In genomic region chr19:23042168-23042733, GRCm38 (mm10) we compare ENCODE assay signal across 22 mouse cellular contexts.
A peak's percentile ranks its signal among the peaks of the same experiment; 100 is the strongest.
DNase-seq lines count a peak whose midpoint lies in the region; ATAC-seq and TF ChIP-seq lines count a peak whose summit lies in the region.
"Had no signal": no experiment of that assay in that cellular context is flagged by ENCODE, and none has a peak within 500 bp of the region (broad histone marks: within the 10 kb centered on the region; RNA-seq: fewer than 3 reads in every experiment).

No protein-coding gene starts in this region.

- no peak for TF ChIP-seq POLR2A in CH12.LX (IDR thresholded peaks at IDR 0.05; ENCODE audit: low read depth, low read length)
- TF ChIP-seq POLR2A in ES-Bruce4 (IDR thresholded peaks at IDR 0.05; ENCODE audit: insufficient read depth, low read length): no peak

- no peak for TF ChIP-seq EP300 in CH12.LX (IDR thresholded peaks at IDR 0.05; ENCODE audit: low read length)
- TF ChIP-seq EP300 in ES-Bruce4 (IDR thresholded peaks at IDR 0.05; ENCODE audit: insufficient read depth, low read depth, low read length): no peak

- dilution Hi-C loops in CH12.LX (cut with MboI; ENCODE audit: extremely low pct_ligation_motif_present, extremely low pct_unique_long_range_greater_than_20kb, low sequenced_read_pairs): no loop called here

- in situ Hi-C loops in CH12.LX (cut with MboI; ENCODE audit: low pct_ligation_motif_present, low pct_unique_long_range_greater_than_20kb, low sequenced_read_pairs): no loop called here

- 57% methylated on average over 6 of the region's 6 CpGs for WGBS in intestine, embryonic 15.5 days
- 68% methylated on average over 6 of the region's 6 CpGs for WGBS in hindbrain, embryonic 11.5 days
- WGBS in forebrain, embryonic 16.5 days: 62% methylated on average over 6 of the region's 6 CpGs

- TF ChIP-seq CTCF in CH12.LX (conservative IDR thresholded peaks at IDR 0.05 in 1 of 2, IDR thresholded peaks at IDR 0.05 in 1 of 2; ENCODE audit: low read depth in 2 of 2, low read length in 2 of 2) (no peak), ES-Bruce4 (IDR thresholded peaks at IDR 0.05; ENCODE audit: low read depth, low read length) (no peak)

- no peak for TF ChIP-seq RAD21 in CH12.LX (IDR thresholded peaks at IDR 0.05; ENCODE audit: low read depth, low read length)

- H3K36me3 ChIP-seq in CH12.LX (replicated peaks in 1 of 2; ENCODE audit: control insufficient read depth in 1 of 2, insufficient read depth in 1 of 2, low read length in 1 of 2) (no peaks in the 10 kb centered on the region), ES-Bruce4 (ENCODE audit: control insufficient read depth, insufficient read depth, low read length, poor library complexity, severe bottlenecking) (no peaks in the 10 kb centered on the region)
- H3K36me3 ChIP-seq in intestine, embryonic 15.5 days: no peaks in the 10 kb centered on the region
- no peaks in the 10 kb centered on the region for H3K36me3 ChIP-seq in hindbrain, embryonic 11.5 days (ENCODE audit: control insufficient read depth, insufficient read depth, low read length)
- H3K36me3 ChIP-seq in forebrain, embryonic 16.5 days (ENCODE audit: control insufficient read depth, insufficient read depth): no peaks in the 10 kb centered on the region
- H3K36me3 ChIP-seq: forebrain, embryonic 10.5 days; heart, embryonic 10.5 days; hindbrain, embryonic 15.5 days; neural tube, embryonic 13.5 days had no signal

- H3K9ac ChIP-seq in CH12.LX (ENCODE audit: insufficient read depth, low read depth): no peak overlapping the region
- peak overlapping the region; percentile 36; the same call in 1 of the 2 replicates for H3K9ac ChIP-seq in ES-Bruce4 (ENCODE audit: low read depth, poor library complexity, severe bottlenecking)
- no peak overlapping the region for H3K9ac ChIP-seq in intestine, embryonic 15.5 days
- no peak overlapping the region for H3K9ac ChIP-seq in hindbrain, embryonic 11.5 days (ENCODE audit: low read depth, low read length)
- H3K9ac ChIP-seq in forebrain, embryonic 16.5 days (replicated peaks; ENCODE audit: low read depth, low read length): no peak overlapping the region
- H3K9ac ChIP-seq: forebrain, postnatal 0 days; hindbrain, embryonic 15.5 days; neural tube, embryonic 13.5 days had no signal

- H3K4me2 ChIP-seq in CH12.LX (ENCODE audit: insufficient read depth, low read depth, poor library complexity, severe bottlenecking): no peak overlapping the region
- H3K4me2 ChIP-seq in intestine, embryonic 15.5 days (replicated peaks): no peak overlapping the region
- H3K4me2 ChIP-seq in hindbrain, embryonic 11.5 days (replicated peaks; ENCODE audit: low read depth, low read length): no peak overlapping the region
- H3K4me2 ChIP-seq in forebrain, embryonic 16.5 days (ENCODE audit: low read length): no peak overlapping the region
- H3K4me2 ChIP-seq: hindbrain, embryonic 15.5 days; neural tube, embryonic 13.5 days had no signal

- H3K27me3 ChIP-seq in CH12.LX (replicated peaks): no peaks in the 10 kb centered on the region
- H3K27me3 ChIP-seq in ES-Bruce4 (ENCODE audit: control insufficient read depth, insufficient read depth, low read length, poor library complexity, severe bottlenecking): no peaks in the 10 kb centered on the region
- H3K27me3 ChIP-seq in intestine, embryonic 15.5 days (replicated peaks): no peaks in the 10 kb centered on the region
- no peaks in the 10 kb centered on the region for H3K27me3 ChIP-seq in hindbrain, embryonic 11.5 days (ENCODE audit: control insufficient read depth, insufficient read depth, low read length)
- H3K27me3 ChIP-seq in forebrain, embryonic 16.5 days (replicated peaks; ENCODE audit: control insufficient read depth, insufficient read depth, low read length): no peaks in the 10 kb centered on the region
- H3K27me3 ChIP-seq: hindbrain, embryonic 15.5 days; neural tube, embryonic 13.5 days had no signal

- H3K79me2 ChIP-seq in CH12.LX (replicated peaks; ENCODE audit: control insufficient read depth, extremely low read depth, insufficient read depth, poor library complexity, severe bottlenecking): no peaks in the 10 kb centered on the region

- no peak overlapping the region for H3K4me3 ChIP-seq in CH12.LX (replicated peaks in 1 of 3; ENCODE audit: low read depth in 2 of 3, low read length in 2 of 3, poor library complexity in 1 of 3)
- H3K4me3 ChIP-seq in ES-Bruce4 (ENCODE audit: low read depth, low read length): no peak overlapping the region
- H3K4me3 ChIP-seq in intestine, embryonic 15.5 days (replicated peaks): no peak overlapping the region
- H3K4me3 ChIP-seq in hindbrain, embryonic 11.5 days (ENCODE audit: low read depth, low read length): no peak overlapping the region
- no peak overlapping the region for H3K4me3 ChIP-seq in forebrain, embryonic 16.5 days (replicated peaks; ENCODE audit: low read length)
- H3K4me3 ChIP-seq: forebrain, embryonic 10.5 days; heart, embryonic 10.5 days; hindbrain, embryonic 15.5 days; myocyte; neural tube, embryonic 13.5 days had no signal

- peaks cover 0 to 5% of the 10 kb centered on the region in 2 experiments; a peak in 2 of 4 replicates for H3K4me1 ChIP-seq in CH12.LX (ENCODE audit: control insufficient read depth in 1 of 2, insufficient read depth in 2 of 2)
- peaks cover 3% of the 10 kb centered on the region for H3K4me1 ChIP-seq in ES-Bruce4 (ENCODE audit: control insufficient read depth, insufficient read depth, low read length)
- H3K4me1 ChIP-seq in intestine, embryonic 15.5 days (replicated peaks): no peaks in the 10 kb centered on the region
- H3K4me1 ChIP-seq in hindbrain, embryonic 11.5 days (replicated peaks; ENCODE audit: control insufficient read depth, insufficient read depth, low read length): no peaks in the 10 kb centered on the region
- no peaks in the 10 kb centered on the region for H3K4me1 ChIP-seq in forebrain, embryonic 16.5 days (replicated peaks; ENCODE audit: control insufficient read depth, insufficient read depth, low read length)
- H3K4me1 ChIP-seq: forebrain, embryonic 10.5 days; heart, embryonic 10.5 days; hindbrain, embryonic 15.5 days; neural tube, embryonic 13.5 days had no signal

- no peak overlapping the region for H3K27ac ChIP-seq in CH12.LX (ENCODE audit: insufficient read depth, low read depth)
- peak overlapping the region; percentile 96 for H3K27ac ChIP-seq in ES-Bruce4 (ENCODE audit: insufficient read depth, low read length)
- H3K27ac ChIP-seq in intestine, embryonic 15.5 days: no peak overlapping the region
- no peak overlapping the region for H3K27ac ChIP-seq in hindbrain, embryonic 11.5 days (ENCODE audit: low read depth, low read length)
- no peak overlapping the region for H3K27ac ChIP-seq in forebrain, embryonic 16.5 days (ENCODE audit: low read length)
- H3K27ac ChIP-seq: forebrain, embryonic 10.5 days; heart, embryonic 10.5 days; hindbrain, embryonic 15.5 days; neural tube, embryonic 13.5 days had no signal

- H3K9me3 ChIP-seq in CH12.LX (replicated peaks; ENCODE audit: low read length): no peaks in the 10 kb centered on the region
- no peaks in the 10 kb centered on the region for H3K9me3 ChIP-seq in ES-Bruce4 (replicated peaks; ENCODE audit: control insufficient read depth, insufficient read depth, low read length, poor library complexity, severe bottlenecking)
- no peaks in the 10 kb centered on the region for H3K9me3 ChIP-seq in intestine, embryonic 15.5 days
- H3K9me3 ChIP-seq in hindbrain, embryonic 11.5 days (ENCODE audit: control insufficient read depth, low read length): no peaks in the 10 kb centered on the region
- H3K9me3 ChIP-seq in forebrain, embryonic 16.5 days (ENCODE audit: control insufficient read depth, low read length): no peaks in the 10 kb centered on the region
- H3K9me3 ChIP-seq: forebrain, embryonic 10.5 days; heart, embryonic 10.5 days; hindbrain, embryonic 15.5 days; neural tube, embryonic 13.5 days had no signal

- ATAC-seq in intestine, embryonic 15.5 days: peak; percentile 67
- ATAC-seq in hindbrain, embryonic 11.5 days (ENCODE audit: low FRiP score): no peak
- no peak for ATAC-seq in forebrain, embryonic 16.5 days
- ATAC-seq: forebrain, postnatal 0 days; midbrain, embryonic 16.5 days had no signal

- peak; percentile 59 for DNase-seq in kidney, adult 9 months
- DNase-seq in kidney, adult 8-10 months: no peak
- no peak for DNase-seq in CH12.LX (ENCODE audit: extremely low read depth)
- no peak for DNase-seq in hindbrain, embryonic 11.5 days (ENCODE audit: low spot score)
- DNase-seq: adrenal gland, adult 2 months; B cell, adult 2 months; cerebellum, adult 18-20 months; cerebellum, postnatal 14 days; forebrain, postnatal 0 days; gastrocnemius, postnatal 36 days; heart, postnatal 4 days; lung, postnatal 4 days; thymus, postnatal 14 days had no signal

TF ChIP-seq in CH12.LX, 34 proteins besides CTCF, POLR2A, EP300 and RAD21:
- TF ChIP-seq USF1 (IDR thresholded peaks at IDR 0.05; ENCODE audit: low read depth, low read length): no peak
- TF ChIP-seq ZNF384 (IDR thresholded peaks at IDR 0.05; ENCODE audit: low read depth, low read length): 0 out of 2 replicates have a peak, but pooled peaks have one; percentile 24
